Mouse (Mus musculus): ENCODE results near the gene S100a16.

DNA sequence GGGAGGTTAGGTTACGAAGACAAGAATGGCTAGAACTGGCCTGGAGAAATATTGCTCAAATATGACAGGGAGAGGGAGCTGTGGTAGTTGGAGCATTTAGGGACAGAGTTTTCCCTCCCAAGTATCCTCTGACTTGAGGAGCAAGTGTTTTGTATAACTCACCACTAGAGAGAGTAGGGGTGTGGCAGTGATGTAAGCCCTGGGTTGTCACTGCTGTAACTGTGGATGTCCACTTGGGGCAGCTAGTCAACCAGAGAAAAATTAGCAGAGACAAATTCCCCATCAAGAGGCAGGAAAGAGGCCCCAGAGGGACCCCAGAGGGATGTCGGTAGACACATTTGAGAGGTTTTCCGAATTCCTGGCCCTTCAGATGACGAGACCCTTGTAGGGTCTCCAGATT lies 11.6 kb upstream of the S100a16 start:
- TF ChIP-seq CTCF (IDR thresholded peaks at IDR 0.05; ENCODE audit: low read depth, low read length) (no peak), GATA1 (IDR thresholded peaks at IDR 0.05; ENCODE audit: borderline replicate concordance, low read length) (no peak)
